Mouse (Mus musculus): ENCODE measurements at regions not wholly inside any gene's neighbourhood (a gene's known extent, or its start where the extent isn't known, plus 50 kb on each side); places are given as distances from the start of the nearest gene placed in this dataset.

GRCm38 (mm10) chr2:30743976-30744620, 59.4 kb downstream of the 1700001O22Rik start:
- DNase-seq, result no peak
- no peak overlapping the region for H3K4me3 ChIP-seq (replicated peaks; ENCODE audit: extremely low read depth, low read depth, low read length)
- H3K4me1 ChIP-seq (ENCODE audit: control insufficient read depth, insufficient read depth, low read length), result peaks cover 10% of the 10 kb centered on the region
- WGBS, result 20% methylated on average over 15 of the region's 15 CpGs
- no peak for TF ChIP-seq POLR2A (IDR thresholded peaks at IDR 0.05; ENCODE audit: borderline replicate concordance, extremely low read depth, low read depth, low read length)
- no peak for TF ChIP-seq CTCF (IDR thresholded peaks at IDR 0.05; ENCODE audit: insufficient read depth, low read length)

- no peak overlapping the region for H3K4me3 ChIP-seq (replicated peaks; ENCODE audit: extremely low read depth, low read depth, low read length)
- TF ChIP-seq POLR2A (IDR thresholded peaks at IDR 0.05; ENCODE audit: borderline replicate concordance, extremely low read depth, low read depth, low read length) (no peak), CTCF (IDR thresholded peaks at IDR 0.05; ENCODE audit: insufficient read depth, low read length) (no peak)
- WGBS, result 44% methylated on average over 4 of the region's 4 CpGs
- no peak for DNase-seq
- peaks cover 10% of the 10 kb centered on the region for H3K4me1 ChIP-seq (ENCODE audit: control insufficient read depth, insufficient read depth, low read length)
Measured at GRCm38 (mm10) chr2:30743265-30743846, 60.1 kb downstream of the 1700001O22Rik start.

- 84% methylated on average over 2 of the region's 2 CpGs for WGBS
- Histone ChIP-seq H3K4me3 (replicated peaks; ENCODE audit: extremely low read depth, low read depth, low read length) (no peak overlapping the region), H3K4me1 (ENCODE audit: control insufficient read depth, insufficient read depth, low read length) (peaks cover 10% of the 10 kb centered on the region)
- DNase-seq, result no peak
- TF ChIP-seq POLR2A (IDR thresholded peaks at IDR 0.05; ENCODE audit: borderline replicate concordance, extremely low read depth, low read depth, low read length) (no peak), CTCF (IDR thresholded peaks at IDR 0.05; ENCODE audit: insufficient read depth, low read length) (no peak)
Measured at GRCm38 (mm10) chr2:30741450-30741849, 62.0 kb downstream of the 1700001O22Rik start.

- WGBS, result 96% methylated on average over 5 of the region's 5 CpGs
- H3K4me3 ChIP-seq (replicated peaks; ENCODE audit: extremely low read depth, low read depth, low read length), result no peak overlapping the region
- DNase-seq, result no peak
- TF ChIP-seq POLR2A (IDR thresholded peaks at IDR 0.05; ENCODE audit: borderline replicate concordance, extremely low read depth, low read depth, low read length) (no peak), CTCF (IDR thresholded peaks at IDR 0.05; ENCODE audit: insufficient read depth, low read length) (no peak)
- no peaks in the 10 kb centered on the region for H3K4me1 ChIP-seq (ENCODE audit: control insufficient read depth, insufficient read depth, low read length)
Measured at GRCm38 (mm10) chr2:30737759-30738158, 65.7 kb downstream of the 1700001O22Rik start.

- no peak for DNase-seq
- WGBS, result 81% methylated on average over 6 of the region's 6 CpGs
- Histone ChIP-seq H3K4me3 (replicated peaks; ENCODE audit: extremely low read depth, low read depth, low read length) (no peak overlapping the region), H3K4me1 (ENCODE audit: control insufficient read depth, insufficient read depth, low read length) (no peaks in the 10 kb centered on the region)
- no peak for TF ChIP-seq CTCF (IDR thresholded peaks at IDR 0.05; ENCODE audit: insufficient read depth, low read length)
- TF ChIP-seq POLR2A (IDR thresholded peaks at IDR 0.05; ENCODE audit: borderline replicate concordance, extremely low read depth, low read depth, low read length), result no peak
Measured at GRCm38 (mm10) chr2:30736705-30737104, 66.8 kb downstream of the 1700001O22Rik start.

GRCm38 (mm10) chr2:30736236-30736635, 67.2 kb downstream of the 1700001O22Rik start:
- no peak for DNase-seq
- TF ChIP-seq POLR2A (IDR thresholded peaks at IDR 0.05; ENCODE audit: borderline replicate concordance, extremely low read depth, low read depth, low read length) (no peak), CTCF (IDR thresholded peaks at IDR 0.05; ENCODE audit: insufficient read depth, low read length) (no peak)
- Histone ChIP-seq H3K4me3 (replicated peaks; ENCODE audit: extremely low read depth, low read depth, low read length) (no peak overlapping the region), H3K4me1 (ENCODE audit: control insufficient read depth, insufficient read depth, low read length) (no peaks in the 10 kb centered on the region)
- 75% methylated on average over 2 of the region's 2 CpGs for WGBS

GRCm38 (mm10) chr2:30733853-30734252, 69.6 kb downstream of the 1700001O22Rik start:
- Histone ChIP-seq H3K4me1 (ENCODE audit: control insufficient read depth, insufficient read depth, low read length) (no peaks in the 10 kb centered on the region), H3K4me3 (replicated peaks; ENCODE audit: extremely low read depth, low read depth, low read length) (no peak overlapping the region)
- TF ChIP-seq CTCF (IDR thresholded peaks at IDR 0.05; ENCODE audit: insufficient read depth, low read length) (no peak), POLR2A (IDR thresholded peaks at IDR 0.05; ENCODE audit: borderline replicate concordance, extremely low read depth, low read depth, low read length) (no peak)
- no peak for DNase-seq
- 50% methylated on average over 6 of the region's 6 CpGs for WGBS

GRCm38 (mm10) chr2:30731832-30732231, 71.6 kb downstream of the 1700001O22Rik start:
- H3K4me3 ChIP-seq (replicated peaks; ENCODE audit: extremely low read depth, low read depth, low read length), result no peak overlapping the region
- no peaks in the 10 kb centered on the region for H3K4me1 ChIP-seq (ENCODE audit: control insufficient read depth, insufficient read depth, low read length)
- WGBS, result 96% methylated on average over 5 of the region's 5 CpGs
- no peak for DNase-seq
- no peak for TF ChIP-seq CTCF (IDR thresholded peaks at IDR 0.05; ENCODE audit: insufficient read depth, low read length)
- TF ChIP-seq POLR2A (IDR thresholded peaks at IDR 0.05; ENCODE audit: borderline replicate concordance, extremely low read depth, low read depth, low read length), result no peak

- TF ChIP-seq CTCF (IDR thresholded peaks at IDR 0.05; ENCODE audit: insufficient read depth, low read length) (no peak), POLR2A (IDR thresholded peaks at IDR 0.05; ENCODE audit: borderline replicate concordance, extremely low read depth, low read depth, low read length) (no peak)
- WGBS, result 73% methylated on average over 6 of the region's 6 CpGs
- DNase-seq, result no peak
- peaks cover 5% of the 10 kb centered on the region; the same call in 1 of the 2 replicates for H3K4me1 ChIP-seq (ENCODE audit: control insufficient read depth, insufficient read depth, low read length)
- no peak overlapping the region for H3K4me3 ChIP-seq (replicated peaks; ENCODE audit: extremely low read depth, low read depth, low read length)
Measured at GRCm38 (mm10) chr2:30727948-30728347, 75.5 kb downstream of the 1700001O22Rik start.
